ENCODE assay signal across 9 mouse cellular contexts in the genomic region with DNA sequence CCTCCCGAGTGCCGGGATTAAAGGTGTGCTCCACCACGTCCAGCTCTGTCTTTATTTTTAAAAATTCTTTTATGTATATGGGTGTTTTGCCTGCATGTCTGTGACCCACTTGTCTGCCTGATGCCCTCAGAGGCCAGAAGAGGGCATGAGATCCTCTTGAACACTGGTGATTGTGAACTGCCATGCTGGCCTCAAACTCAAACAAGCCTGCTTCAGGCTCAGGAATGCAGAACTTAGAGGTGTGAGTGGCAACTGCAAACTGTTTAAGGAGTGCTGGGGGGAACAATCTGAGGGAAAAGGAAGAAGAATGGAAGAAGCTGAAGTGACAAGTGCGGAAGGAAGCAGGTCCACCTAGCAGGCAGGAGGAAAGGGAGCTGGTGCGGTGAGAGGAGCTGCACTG. TPM values are rescaled to one million over a fixed set of nuclear protein-coding genes. Genes with fewer than 3 reads are reported as not detected.
DNase-seq lines count a peak whose midpoint lies in the region; ATAC-seq and TF ChIP-seq lines count a peak whose summit lies in the region.
"Had no signal": no experiment of that assay in that cellular context is flagged by ENCODE, and none has a peak within 500 bp of the region (broad histone marks: within the 10 kb centered on the region; RNA-seq: fewer than 3 reads in every experiment).

No protein-coding gene starts in this region.

- H3K9ac ChIP-seq in heart, embryonic 14.5 days (ENCODE audit: low read length) = no peak overlapping the region
- no peak overlapping the region; the same call in 1 of the 2 replicates for H3K9ac ChIP-seq in liver, postnatal 0 days (replicated peaks)

- DNase-seq in retina, postnatal 1 day = peak; percentile 22
- no peak for DNase-seq in retina, embryonic 14.5 days (ENCODE audit: low spot score)
- DNase-seq in liver, postnatal 0 days = peak; percentile 43
- peak; percentile 70 for DNase-seq in thymus, postnatal 14 days
- no peak for DNase-seq in urinary bladder, postnatal 36 days (ENCODE audit: low spot score in 2 of 2)
- DNase-seq in cerebellum, postnatal 4 days (ENCODE audit: low spot score in 2 of 2) = no peak
- DNase-seq in right cerebral cortex, postnatal 36 days (ENCODE audit: low spot score in 2 of 2) = no peak

- 88% methylated on average over 5 of the region's 5 CpGs for WGBS in heart, embryonic 14.5 days
- WGBS in liver, postnatal 0 days (ENCODE audit: insufficient replicate concordance) = 58% methylated on average over 5 of the region's 5 CpGs

- H3K27ac ChIP-seq in heart, embryonic 14.5 days (replicated peaks in 1 of 2; ENCODE audit: control insufficient read depth in 1 of 2, insufficient read depth in 1 of 2, low read depth in 2 of 2, low read length in 2 of 2) = peak overlapping the region; percentile 6 to 93; a peak in 3 of 4 replicates
- H3K27ac ChIP-seq in liver, postnatal 0 days (ENCODE audit: low read depth) = peak overlapping the region; percentile 56
- H3K27ac ChIP-seq: neural tube, embryonic 13.5 days had no signal

- no peaks in the 10 kb centered on the region for H3K9me3 ChIP-seq in heart, embryonic 14.5 days (ENCODE audit: control insufficient read depth, low read length)
- no peaks in the 10 kb centered on the region for H3K9me3 ChIP-seq in liver, postnatal 0 days (ENCODE audit: low read length)
- H3K9me3 ChIP-seq: neural tube, embryonic 13.5 days had no signal

- H3K4me1 ChIP-seq in heart, embryonic 14.5 days (ENCODE audit: control insufficient read depth in 2 of 2, insufficient read depth in 2 of 2, low read length in 2 of 2) = peaks cover 2 to 9% of the 10 kb centered on the region in 2 experiments; a peak in 3 of 4 replicates
- peaks cover 23% of the 10 kb centered on the region for H3K4me1 ChIP-seq in liver, postnatal 0 days (ENCODE audit: insufficient read depth)

- ATAC-seq in heart, embryonic 14.5 days (ENCODE audit: insufficient number of reproducible peaks, insufficient read depth, low FRiP score, low read depth) = no peak
- no peak for ATAC-seq in liver, postnatal 0 days

- H3K27me3 ChIP-seq in heart, embryonic 14.5 days (ENCODE audit: control insufficient read depth, insufficient read depth, low read length) = no peaks in the 10 kb centered on the region
- H3K27me3 ChIP-seq in liver, postnatal 0 days (ENCODE audit: insufficient read depth, low read length) = no peaks in the 10 kb centered on the region
- H3K27me3 ChIP-seq: neural tube, embryonic 13.5 days had no signal

- no peaks in the 10 kb centered on the region for H3K36me3 ChIP-seq in heart, embryonic 14.5 days (ENCODE audit: control insufficient read depth, insufficient read depth, low read length)
- no peaks in the 10 kb centered on the region for H3K36me3 ChIP-seq in liver, postnatal 0 days (replicated peaks; ENCODE audit: insufficient read depth, low read length)
- H3K36me3 ChIP-seq: neural tube, embryonic 13.5 days had no signal

- H3K4me3 ChIP-seq in heart, embryonic 14.5 days (ENCODE audit: control insufficient read depth in 1 of 2, insufficient read depth in 1 of 2, low read depth in 1 of 2, low read length in 2 of 2) = no peak overlapping the region
- no peak overlapping the region for H3K4me3 ChIP-seq in liver, postnatal 0 days (ENCODE audit: low read depth, low read length)

- TF ChIP-seq EP300 in liver, postnatal 0 days (IDR thresholded peaks at IDR 0.05; ENCODE audit: low read depth) = no peak

- no peak overlapping the region for H3K4me2 ChIP-seq in heart, embryonic 14.5 days (ENCODE audit: low read length)
- H3K4me2 ChIP-seq in liver, postnatal 0 days (ENCODE audit: low read depth, low read length) = peak overlapping the region; percentile 90; the same call in 1 of the 2 replicates

- TF ChIP-seq CTCF in liver, postnatal 0 days (IDR thresholded peaks at IDR 0.05; ENCODE audit: low read depth) = peak; percentile 71

RNA-seq across cellular contexts. Expression of gene Kmt5a, which starts 1.5 kb away (rescaled TPM):
- 86.6 and 87.8 TPM in 2 replicates for polyA plus RNA-seq in heart, embryonic 14.5 days (2014; fragmentation: Nextera tagmentation; extraction: Ambion mirVana)
- 26.7 and 30.6 TPM in 2 replicates for polyA plus RNA-seq in liver, postnatal 0 days (2015; fragmentation: Nextera tagmentation; extraction: Ambion mirVana)

RNA-seq across cellular contexts. Expression of gene Sbno1, which starts 12.4 kb away (rescaled TPM):
- 67.3 and 68.1 TPM in 2 replicates for polyA plus RNA-seq in heart, embryonic 14.5 days (2014; fragmentation: Nextera tagmentation; extraction: Ambion mirVana)
- 30.0 and 30.6 TPM in 2 replicates for polyA plus RNA-seq in liver, postnatal 0 days (2015; fragmentation: Nextera tagmentation; extraction: Ambion mirVana)

RNA-seq across cellular contexts. Expression of gene Rilpl2, which starts 39.9 kb away (rescaled TPM):
- polyA plus RNA-seq in heart, embryonic 14.5 days (2014; fragmentation: Nextera tagmentation; extraction: Ambion mirVana) = 14.0 and 17.1 TPM in 2 replicates
- polyA plus RNA-seq in liver, postnatal 0 days (2015; fragmentation: Nextera tagmentation; extraction: Ambion mirVana) = 10.3 and 11.0 TPM in 2 replicates

RNA-seq across cellular contexts. Expression of gene Snrnp35, which starts 44.7 kb away (rescaled TPM):
- 9.6 and 11.5 TPM in 2 replicates for polyA plus RNA-seq in heart, embryonic 14.5 days (2014; fragmentation: Nextera tagmentation; extraction: Ambion mirVana)
- 5.9 and 6.5 TPM in 2 replicates for polyA plus RNA-seq in liver, postnatal 0 days (2015; fragmentation: Nextera tagmentation; extraction: Ambion mirVana)

Comparison
In these comparisons a context has a peak if more than half of its experiments do, and no peak if none do; other contexts are left out.
1. DNase-seq: peak in retina, postnatal 1 day (single experiment), liver, postnatal 0 days (single experiment) and thymus, postnatal 14 days (single experiment); none in retina, embryonic 14.5 days (single experiment), urinary bladder, postnatal 36 days (0 of 2), cerebellum, postnatal 4 days (0 of 2) and right cerebral cortex, postnatal 36 days (0 of 2).